Mouse (Mus musculus) embryo, embryonic 11.5 days (tissue): ENCODE results near the gene Zbtb18.

Experiments
- DNase-seq: peaks from one replicate; pipeline ENCODE4 v3.0.0-alpha.2; 2012; ENCODE audit warnings: low read depth, low spot score

The Zbtb18 gene

GRCm38 (mm10) chr1:177442196-177442808, at the start of gene Zbtb18:
Zbtb18 (plus strand) TSS chr1:177442351.
- no peak for DNase-seq

- DNase-seq, result no peak
Measured at GRCm38 (mm10) chr1:177397455-177397854, 44.7 kb upstream of the Zbtb18 start.

- no peak for DNase-seq
Measured at GRCm38 (mm10) chr1:177405170-177405569, 37.0 kb upstream of the Zbtb18 start.

GRCm38 (mm10) chr1:177408690-177409089, 33.5 kb upstream of the Zbtb18 start:
- DNase-seq, result no peak

GRCm38 (mm10) chr1:177410769-177411348, 31.3 kb upstream of the Zbtb18 start:
- no peak for DNase-seq

- DNase-seq, result no peak
Measured at GRCm38 (mm10) chr1:177411359-177412358, 30.5 kb upstream of the Zbtb18 start.

- no peak for DNase-seq
Measured at GRCm38 (mm10) chr1:177419331-177419730, 22.8 kb upstream of the Zbtb18 start.

GRCm38 (mm10) chr1:177420126-177420525, 22.0 kb upstream of the Zbtb18 start:
- no peak for DNase-seq

- no peak for DNase-seq
Measured at GRCm38 (mm10) chr1:177427862-177428261, 14.3 kb upstream of the Zbtb18 start.

GRCm38 (mm10) chr1:177428338-177428737, 13.8 kb upstream of the Zbtb18 start:
- DNase-seq, result no peak

GRCm38 (mm10) chr1:177429067-177429466, 13.1 kb upstream of the Zbtb18 start:
- no peak for DNase-seq

- DNase-seq, result no peak
Measured at GRCm38 (mm10) chr1:177440411-177440810, 1.7 kb upstream of the Zbtb18 start.

GRCm38 (mm10) chr1:177440981-177441491, 1.1 kb upstream of the Zbtb18 start:
- DNase-seq, result no peak

GRCm38 (mm10) chr1:177441492-177442195, 507 bp upstream of the Zbtb18 start:
- peak; percentile 89 for DNase-seq

GRCm38 (mm10) chr1:177442821-177443723, 921 bp downstream of the Zbtb18 start:
- DNase-seq, result no peak

- no peak for DNase-seq
Measured at GRCm38 (mm10) chr1:177443724-177444482, 1.8 kb downstream of the Zbtb18 start.

GRCm38 (mm10) chr1:177444483-177444810, 2.3 kb downstream of the Zbtb18 start:
- DNase-seq, result no peak

GRCm38 (mm10) chr1:177444941-177445340, 2.8 kb downstream of the Zbtb18 start:
- no peak for DNase-seq

- DNase-seq, result no peak
Measured at GRCm38 (mm10) chr1:177445461-177446130, 3.4 kb downstream of the Zbtb18 start.
